Mouse (Mus musculus) liver, embryonic 16.5 days (tissue): ENCODE measurements around the gene Rarres1. TPM values are rescaled to one million over a fixed set of nuclear protein-coding genes. Genes with fewer than 3 reads are reported as not detected.

Experiments used
- ATAC-seq: fragments of 200-750 bp; cut with Nextera tagmentation; 2 replicates; pipeline ENCODE4 v1.8.0; 2017; ENCODE audit warnings: low read depth, mild to moderate bottlenecking, moderate number of reproducible peaks, moderate library complexity
- H3K27ac ChIP-seq: fragments of 300-500 bp; sonication (generic); 2 replicates; pipeline ENCODE4 v1.5.1; 2014; ENCODE audit warnings: mild to moderate bottlenecking, low read length
- H3K27me3 ChIP-seq: fragments of 300-500 bp; sonication (generic); 2 replicates; pipeline ENCODE4 v1.6.1; 2014; ENCODE audit warnings: low read depth, low read length, mixed read lengths; ENCODE audit not compliant: control insufficient read depth, insufficient read depth
- H3K36me3 ChIP-seq: fragments of 300-500 bp; sonication (generic); 2 replicates; pipeline ENCODE4 v1.6.1; 2014; ENCODE audit warnings: mild to moderate bottlenecking; ENCODE audit not compliant: control insufficient read depth, insufficient read depth
- H3K4me1 ChIP-seq: fragments of 300-500 bp; sonication (generic); 2 replicates; pipeline ENCODE4 v1.6.1; 2014; ENCODE audit warnings: low read depth, low read length, mixed read lengths; ENCODE audit not compliant: control insufficient read depth
- H3K4me2 ChIP-seq: fragments of 300-500 bp; sonication (generic); 2 replicates; pipeline ENCODE4 v1.6.1; 2014; ENCODE audit warnings: low read depth, low read length, mixed read lengths
- H3K4me3 ChIP-seq: fragments of 300-500 bp; sonication (generic); 2 replicates; pipeline ENCODE4 v1.5.1; 2014; ENCODE audit warnings: low read depth, mild to moderate bottlenecking, low read length
- H3K9ac ChIP-seq: fragments of 300-500 bp; sonication (generic); 2 replicates; pipeline ENCODE4 v1.6.1; 2014; ENCODE audit warnings: low read depth, low read length
- H3K9me3 ChIP-seq: fragments of 300-500 bp; sonication (generic); replicated peaks from 2 replicates; pipeline ENCODE4 v1.6.1; 2016; ENCODE audit warnings: low read length; ENCODE audit not compliant: control insufficient read depth
- WGBS: fragments of 180-500 bp; shearing (Covaris S2); extraction: QIAGEN DNeasy Blood & Tissue Kit; methylation state at CpG from one replicate; pipeline ENCODE4 v1.1.7; 2014; ENCODE audit not compliant: insufficient replicate concordance; 5-methylcytosine and 5-hydroxymethylcytosine counted together
- polyA plus RNA-seq: library from polyadenylated mRNA; unstranded; fragments of >200 nt; fragmentation: Nextera tagmentation; extraction: Ambion mirVana; gene quantifications from 2 replicates; pipeline ENCODE4 v1.2.1, GENCODE M21; 2015

The Rarres1 gene
- polyA plus RNA-seq, 1 experiment from 2014 or later, result 4.3 TPM

DNA sequence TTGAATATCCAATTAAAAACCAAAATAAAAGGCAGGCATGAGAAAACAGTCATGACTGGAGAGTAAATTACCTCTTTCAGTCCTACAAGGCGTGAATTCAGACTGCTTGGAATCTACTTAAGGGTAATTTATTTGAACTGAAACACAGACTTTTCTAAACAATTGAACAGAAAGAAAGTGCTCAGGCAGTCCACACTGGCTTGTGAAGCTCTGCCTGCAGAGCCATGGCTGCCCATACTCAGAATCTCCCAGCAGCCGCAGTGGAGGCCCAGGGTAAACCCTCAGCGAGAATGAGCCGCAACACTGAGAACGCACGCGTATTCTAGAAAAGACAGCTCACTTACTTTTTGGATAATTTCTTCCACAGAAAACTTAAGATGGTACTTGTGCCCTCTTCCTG lies 53.3 kb downstream of the Rarres1 start:
- Histone ChIP-seq H3K9ac (no peak overlapping the region), H3K4me2 (no peak overlapping the region), H3K4me3 (no peak overlapping the region), H3K9me3 (no peaks in the 10 kb centered on the region), H3K27me3 (no peaks in the 10 kb centered on the region), H3K36me3 (peaks cover 7% of the 10 kb centered on the region), H3K27ac (no peak overlapping the region), H3K4me1 (peaks cover 7% of the 10 kb centered on the region)
- 88% methylated on average over 7 of the region's 7 CpGs for WGBS
- ATAC-seq, result no peak

GRCm38 (mm10) chr3:67459881-67460280 lies 55.4 kb downstream of the Rarres1 start:
- Histone ChIP-seq H3K9me3 (no peaks in the 10 kb centered on the region), H3K4me1 (peaks cover 7% of the 10 kb centered on the region), H3K4me2 (no peak overlapping the region), H3K9ac (no peak overlapping the region), H3K36me3 (peaks cover 7% of the 10 kb centered on the region), H3K4me3 (no peak overlapping the region), H3K27ac (no peak overlapping the region), H3K27me3 (no peaks in the 10 kb centered on the region)
- no peak for ATAC-seq
- WGBS, result 81% methylated on average over 3 of the region's 3 CpGs

GRCm38 (mm10) chr3:67450601-67451210 lies 64.6 kb downstream of the Rarres1 start:
- no peak overlapping the region for H3K27ac ChIP-seq
- H3K36me3 ChIP-seq, result peaks cover 20% of the 10 kb centered on the region
- 75% methylated on average over 5 of the region's 5 CpGs for WGBS
- ATAC-seq, result no peak
- H3K9ac ChIP-seq, result no peak overlapping the region
- no peak overlapping the region for H3K4me3 ChIP-seq
- no peaks in the 10 kb centered on the region for H3K9me3 ChIP-seq
- H3K4me2 ChIP-seq, result no peak overlapping the region
- no peaks in the 10 kb centered on the region for H3K4me1 ChIP-seq
- no peaks in the 10 kb centered on the region for H3K27me3 ChIP-seq

DNA sequence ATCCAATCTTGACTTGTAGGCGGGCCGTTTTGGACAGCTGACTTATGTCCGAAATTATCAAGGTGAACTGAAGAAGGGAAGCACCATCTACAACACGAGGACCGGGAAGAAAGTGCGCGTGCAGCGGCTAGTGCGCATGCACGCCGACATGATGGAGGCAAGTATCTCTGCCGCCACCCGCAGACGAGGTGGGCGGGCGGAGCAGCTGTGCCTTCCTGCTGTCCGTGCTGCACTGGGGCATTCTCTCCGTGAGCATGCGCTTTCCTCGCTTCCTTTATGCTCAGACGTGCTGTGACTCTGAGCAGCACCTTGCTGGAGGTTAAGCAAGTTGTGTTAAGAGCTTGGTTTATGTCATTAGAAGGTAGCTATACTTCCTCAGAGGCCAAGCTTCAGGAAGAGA lies 65.7 kb downstream of the Rarres1 start:
- ATAC-seq, result no peak
- no peaks in the 10 kb centered on the region for H3K9me3 ChIP-seq
- peaks cover 20% of the 10 kb centered on the region for H3K36me3 ChIP-seq
- no peak overlapping the region for H3K27ac ChIP-seq
- H3K27me3 ChIP-seq, result no peaks in the 10 kb centered on the region
- H3K4me2 ChIP-seq, result no peak overlapping the region
- no peak overlapping the region for H3K9ac ChIP-seq
- H3K4me3 ChIP-seq, result no peak overlapping the region
- 89% methylated on average over 21 of the region's 21 CpGs for WGBS
- no peaks in the 10 kb centered on the region for H3K4me1 ChIP-seq

DNA sequence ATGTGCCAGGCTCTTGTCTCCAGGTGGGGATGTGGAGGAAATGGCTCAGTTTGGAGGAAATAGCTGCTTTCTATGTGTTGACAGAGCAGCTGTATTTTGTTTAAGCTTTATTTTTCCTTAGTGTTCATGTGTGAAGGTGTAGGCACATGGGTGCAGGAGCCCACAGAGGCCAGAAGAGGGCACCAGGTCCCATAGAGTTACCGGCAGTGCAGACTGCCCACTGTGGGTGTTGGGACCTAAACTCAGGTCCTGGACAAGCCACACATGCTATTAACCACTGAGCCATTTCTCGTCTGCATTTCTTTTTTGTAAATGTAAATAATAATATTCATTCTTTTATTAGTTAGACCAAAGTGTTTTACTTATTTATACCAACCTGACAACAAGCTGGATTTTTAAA lies 68.2 kb downstream of the Rarres1 start:
- WGBS, result 84% methylated on average over 2 of the region's 2 CpGs
- H3K4me1 ChIP-seq, result no peaks in the 10 kb centered on the region
- no peak overlapping the region for H3K4me2 ChIP-seq
- no peaks in the 10 kb centered on the region for H3K9me3 ChIP-seq
- no peak for ATAC-seq
- H3K9ac ChIP-seq, result no peak overlapping the region
- H3K27me3 ChIP-seq, result no peaks in the 10 kb centered on the region
- peaks cover 16% of the 10 kb centered on the region; the same call in 1 of the 2 replicates for H3K36me3 ChIP-seq
- H3K27ac ChIP-seq, result no peak overlapping the region
- H3K4me3 ChIP-seq, result no peak overlapping the region

GRCm38 (mm10) chr3:67434011-67434410 lies 81.3 kb downstream of the Rarres1 start:
- H3K36me3 ChIP-seq, result peaks cover 9% of the 10 kb centered on the region
- H3K4me2 ChIP-seq, result no peak overlapping the region

DNA sequence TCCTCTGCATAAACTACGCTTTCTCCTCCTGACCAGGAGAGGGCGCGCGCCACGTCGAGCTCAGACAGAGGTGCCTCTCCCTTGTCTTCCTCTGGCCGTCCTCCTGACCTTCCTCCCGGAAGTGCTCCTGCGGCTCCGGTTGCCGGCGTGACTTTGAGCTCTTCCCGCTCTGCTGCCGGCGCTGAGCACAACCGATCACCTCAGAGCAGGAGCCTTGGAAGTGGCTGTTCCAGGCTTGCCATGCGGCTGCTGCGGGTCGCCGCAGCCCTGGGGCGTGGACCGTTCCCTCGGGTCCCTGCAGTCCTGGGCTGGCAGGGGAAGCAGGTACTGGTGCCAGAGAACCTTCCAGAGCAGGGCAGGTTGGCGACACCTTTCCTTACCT lies 85.3 kb downstream of the Rarres1 start, which contains the start of gene Gfm1:
Gene Gfm1 (plus strand): TSS at position 98 of the 382 bp plus-strand sequence.
- WGBS, result 0% methylated on average over 24 of the region's 24 CpGs
- Histone ChIP-seq H3K36me3 (no peaks in the 10 kb centered on the region; the same call in 1 of the 2 replicates), H3K4me1 (peaks cover 9% of the 10 kb centered on the region), H3K27me3 (no peaks in the 10 kb centered on the region), H3K9me3 (no peaks in the 10 kb centered on the region), H3K9ac (peak within 1 kb of the TSS; percentile 84), H3K4me2 (peak within 1 kb of the TSS; percentile 78), H3K4me3 (peak within 1 kb of the TSS; percentile 96), H3K27ac (0 out of 2 replicates have a peak within 1 kb of the TSS, but pooled peaks have one; percentile 26)
- peak; percentile 91 for ATAC-seq

More at GRCm38 (mm10) chr3:67434011-67434410, 81.3 kb downstream of the Rarres1 start:
- no peak overlapping the region for H3K27ac ChIP-seq
- H3K9me3 ChIP-seq, result no peaks in the 10 kb centered on the region
- no peaks in the 10 kb centered on the region for H3K27me3 ChIP-seq
- H3K4me1 ChIP-seq, result peaks cover 9% of the 10 kb centered on the region
- ATAC-seq, result no peak
- no peak overlapping the region for H3K4me3 ChIP-seq
- no peak overlapping the region for H3K9ac ChIP-seq
- 77% methylated on average over 6 of the region's 6 CpGs for WGBS

- Histone ChIP-seq H3K9me3 (no peaks in the 10 kb centered on the region), H3K36me3 (no peaks in the 10 kb centered on the region; the same call in 1 of the 2 replicates), H3K4me3 (peak overlapping the region; percentile 96), H3K4me2 (peak overlapping the region; percentile 78), H3K27ac (no peak overlapping the region), H3K27me3 (no peaks in the 10 kb centered on the region), H3K4me1 (peaks cover 9% of the 10 kb centered on the region), H3K9ac (no peak overlapping the region)
- 30% methylated on average over 8 of the region's 8 CpGs for WGBS
- 0 out of 2 replicates have a peak, but pooled peaks have one; percentile 9 for ATAC-seq
These were observed 85.9 kb downstream of the Rarres1 start for GRCm38 (mm10) chr3:67429338-67429998.
